Comparison of ENCODE assay signal across 21 mouse cellular contexts in the genomic region with DNA sequence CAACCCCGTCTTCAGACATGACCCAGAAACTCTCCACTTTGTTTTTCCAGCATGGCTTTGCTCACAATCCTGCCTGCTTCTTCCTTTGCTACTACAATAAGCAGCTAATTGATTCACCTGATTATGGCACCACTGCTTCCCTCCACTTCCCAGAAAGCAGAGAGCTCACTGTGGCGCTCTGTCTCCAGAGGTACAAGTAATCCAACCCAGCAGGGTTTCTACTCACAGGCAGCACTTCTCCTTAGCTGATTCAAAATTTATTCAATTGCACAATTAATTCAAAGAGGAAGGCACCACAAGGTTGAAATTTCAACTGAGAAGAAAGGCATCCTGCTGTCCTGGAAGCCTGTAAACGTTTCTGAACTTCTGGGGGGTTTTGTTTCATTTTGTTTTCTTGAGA.
"Had no signal": no experiment of that assay in that cellular context is flagged by ENCODE, and none has a peak within 500 bp of the region (broad histone marks: within the 10 kb centered on the region; RNA-seq: fewer than 3 reads in every experiment).

No protein-coding gene starts in this region.

- H3K27ac ChIP-seq: limb, embryonic 10.5 days; limb, embryonic 13.5 days; liver, embryonic 13.5 days; midbrain, embryonic 15.5 days; neural tube, embryonic 12.5 days; neural tube, embryonic 15.5 days; stomach, postnatal 0 days had no signal

- H3K9me3 ChIP-seq: limb, embryonic 10.5 days; limb, embryonic 13.5 days; liver, embryonic 13.5 days; megakaryocyte, embryonic 14.5 days; midbrain, embryonic 15.5 days; neural tube, embryonic 12.5 days; neural tube, embryonic 15.5 days had no signal

- H3K27me3 ChIP-seq: limb, embryonic 13.5 days; liver, embryonic 13.5 days; megakaryocyte, embryonic 14.5 days; midbrain, embryonic 15.5 days; neural tube, embryonic 12.5 days; neural tube, embryonic 15.5 days had no signal

- H3K9ac ChIP-seq: limb, embryonic 13.5 days; liver, embryonic 13.5 days; midbrain, embryonic 15.5 days; neural tube, embryonic 12.5 days; neural tube, embryonic 15.5 days had no signal

- H3K4me2 ChIP-seq: limb, embryonic 13.5 days; liver, embryonic 13.5 days; midbrain, embryonic 11.5 days; midbrain, embryonic 15.5 days; neural tube, embryonic 12.5 days; neural tube, embryonic 15.5 days had no signal

- H3K4me1 ChIP-seq: limb, embryonic 13.5 days; liver, embryonic 13.5 days; neural tube, embryonic 12.5 days had no signal

- ATAC-seq: midbrain, embryonic 15.5 days had no signal

- H3K36me3 ChIP-seq: limb, embryonic 10.5 days; limb, embryonic 13.5 days; liver, embryonic 13.5 days; midbrain, embryonic 15.5 days; neural tube, embryonic 12.5 days; neural tube, embryonic 15.5 days had no signal

- H3K4me3 ChIP-seq: limb, embryonic 10.5 days; limb, embryonic 13.5 days; liver, embryonic 13.5 days; megakaryocyte, embryonic 14.5 days; midbrain, embryonic 15.5 days; neural tube, embryonic 12.5 days; neural tube, embryonic 15.5 days had no signal

- DNase-seq: kidney, adult 8-10 months; kidney, postnatal 14 days; kidney, postnatal 4 days; liver, embryonic 13.5 days; lung, adult 2 months; lung, postnatal 14 days; lung, postnatal 4 days; right cerebral cortex, adult 18-20 months; right cerebral cortex, postnatal 14 days; right cerebral cortex, postnatal 4 days; thymus, adult 2 months; thymus, postnatal 14 days; thymus, postnatal 4 days had no signal
